Mouse (Mus musculus): ENCODE results near the gene Rsph14.

DNA sequence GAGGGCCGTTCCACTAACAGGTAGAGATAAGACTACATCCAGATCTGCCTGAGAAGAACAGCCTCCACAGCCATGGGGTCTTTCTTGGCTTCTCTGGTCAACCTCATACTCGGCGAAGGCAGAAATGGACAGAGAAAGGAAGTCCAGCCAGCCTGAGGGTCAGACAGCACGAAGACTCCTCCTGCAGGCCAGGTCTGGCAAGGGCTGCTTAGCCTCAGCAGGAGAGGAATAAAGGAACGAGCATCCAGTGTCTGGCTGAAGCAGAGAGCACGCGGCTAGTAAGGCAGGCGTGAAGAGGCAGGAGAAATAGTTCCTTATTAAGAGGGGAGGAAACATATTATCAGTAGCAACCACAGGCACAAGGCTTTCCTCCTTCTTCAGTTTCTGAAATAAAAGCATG lies 49.2 kb downstream of the Rsph14 start:
- TF ChIP-seq EP300 (IDR thresholded peaks at IDR 0.05) (no peak), CTCF (IDR thresholded peaks at IDR 0.05) (no peak)

Data from lung, postnatal 0 days (tissue).